Mouse (Mus musculus) E14TG2a.4 (cell line): ENCODE results near the gene Ssh1.

Source experiments
- H3K27me3 ChIP-seq: 2 replicates; pipeline ENCODE4 v1.6.1; 2014; ENCODE audit warnings: low read length, control low read depth; ENCODE audit not compliant: insufficient read depth
- H3K36me3 ChIP-seq: 2 replicates; pipeline ENCODE4 v1.6.1; 2014; ENCODE audit warnings: low read length, control low read depth; ENCODE audit not compliant: insufficient read depth
- H3K4me1 ChIP-seq: replicated peaks from 2 replicates; pipeline ENCODE4 v1.6.1; 2014; ENCODE audit warnings: low read depth, low read length, control low read depth
- H3K4me3 ChIP-seq: replicated peaks from 2 replicates; pipeline ENCODE4 v1.5.1; 2014; ENCODE audit warnings: mild to moderate bottlenecking, low read length
- H3K9me3 ChIP-seq: 2 replicates; pipeline ENCODE4 v1.6.1; 2014; ENCODE audit warnings: low read length, control low read depth
- CTCF ChIP-seq: conservative IDR thresholded peaks from 2 replicates; pipeline ENCODE4 v1.5.1; 2014; ENCODE audit warnings: low read length
- NANOG ChIP-seq: IDR thresholded peaks from 2 replicates; pipeline ENCODE4 v1.6.1; 2014; ENCODE audit warnings: borderline replicate concordance, low read length, mixed read lengths
- POU5F1 ChIP-seq: IDR thresholded peaks from 2 replicates; pipeline ENCODE4 v1.6.1; 2014; ENCODE audit warnings: low read length, borderline replicate concordance

Gene Ssh1

DNA sequence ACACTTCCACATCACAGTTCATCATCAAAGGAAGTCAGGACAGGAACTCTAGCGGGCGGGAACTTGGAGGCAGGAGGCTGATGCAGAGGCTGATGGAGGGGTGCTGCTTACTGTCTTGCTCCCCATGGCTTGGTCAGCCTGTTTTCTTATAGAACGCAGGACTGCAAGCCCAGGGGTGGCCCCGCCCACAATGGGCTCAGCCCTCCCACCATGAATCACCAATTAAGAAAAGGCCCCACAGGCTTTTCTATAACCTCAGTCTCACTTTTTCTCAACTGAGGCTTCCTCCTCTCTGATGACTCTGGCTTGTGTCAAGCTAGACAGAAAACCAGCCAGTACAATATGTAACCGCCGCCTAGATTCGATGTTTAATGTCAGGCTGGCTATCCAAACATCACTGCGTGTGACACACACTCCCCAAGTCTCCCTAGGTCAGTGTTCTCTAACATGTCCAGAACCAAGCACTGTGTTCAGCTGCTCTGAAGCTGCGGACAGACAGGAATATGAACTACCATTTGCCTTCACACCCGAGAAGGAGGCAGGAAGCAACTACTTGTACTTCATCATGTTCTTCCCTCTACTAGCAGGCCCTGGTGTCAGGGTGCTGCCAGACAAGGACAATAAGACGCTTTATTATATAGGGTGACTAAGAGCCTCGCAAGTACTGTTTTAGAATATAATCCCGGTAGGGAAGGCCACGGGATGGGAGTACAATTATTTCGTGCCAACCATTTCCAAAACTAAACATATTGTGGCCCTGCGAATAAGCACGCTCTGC lies 86.5 kb downstream of the Ssh1 start:
- peaks cover 82% of the 10 kb centered on the region for H3K4me1 ChIP-seq
- H3K36me3 ChIP-seq = peaks cover 1% of the 10 kb centered on the region
- no peaks in the 10 kb centered on the region for H3K9me3 ChIP-seq
- peak overlapping the region; percentile 96 for H3K4me3 ChIP-seq
- H3K27me3 ChIP-seq = no peaks in the 10 kb centered on the region
- TF ChIP-seq NANOG = no peak
- TF ChIP-seq CTCF = no peak
- TF ChIP-seq POU5F1 = no peak

DNA sequence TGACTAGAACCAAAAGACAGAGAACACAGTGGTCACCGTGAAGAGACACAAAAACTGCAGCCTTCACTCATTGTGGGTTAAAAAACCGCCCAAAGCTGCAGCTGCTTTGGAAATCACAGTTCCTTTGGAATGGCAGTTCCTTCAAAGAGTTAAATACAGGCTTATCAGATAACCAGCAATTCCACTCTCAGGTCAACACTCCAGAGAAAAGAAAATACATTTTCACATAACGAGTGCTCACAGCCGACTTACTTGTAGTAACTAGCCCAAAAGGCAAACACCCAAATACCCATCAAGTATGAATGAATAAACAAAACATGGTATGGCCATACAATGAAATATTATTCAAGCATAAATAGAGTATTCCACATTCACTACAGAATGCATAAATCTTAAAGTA lies 88.7 kb downstream of the Ssh1 start:
- Histone ChIP-seq H3K4me3 (no peak overlapping the region), H3K4me1 (peaks cover 80% of the 10 kb centered on the region), H3K27me3 (no peaks in the 10 kb centered on the region), H3K36me3 (peaks cover 12% of the 10 kb centered on the region), H3K9me3 (no peaks in the 10 kb centered on the region)
- TF ChIP-seq POU5F1 = no peak
- no peak for TF ChIP-seq NANOG
- no peak for TF ChIP-seq CTCF

DNA sequence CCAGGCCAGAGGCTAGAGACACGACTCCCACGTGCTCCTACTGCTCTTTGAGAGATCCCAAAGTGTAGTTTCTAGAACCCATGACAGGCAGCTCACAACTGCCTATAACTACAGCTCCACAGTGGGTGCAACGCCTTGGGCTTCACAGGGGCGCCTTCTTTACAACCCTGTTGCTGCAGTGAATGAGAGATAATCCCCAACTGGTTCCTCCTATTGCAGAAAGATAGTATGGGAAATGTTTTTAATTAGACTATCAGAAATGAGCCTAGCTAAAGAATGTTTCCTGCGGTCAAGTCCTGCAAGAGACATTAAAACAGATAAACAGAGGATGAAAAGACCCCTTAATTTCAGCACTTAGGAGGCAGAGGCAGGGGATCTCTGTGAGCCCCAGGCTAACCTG lies 90.7 kb downstream of the Ssh1 start:
- H3K9me3 ChIP-seq = no peaks in the 10 kb centered on the region
- H3K4me1 ChIP-seq = peaks cover 90% of the 10 kb centered on the region
- no peaks in the 10 kb centered on the region for H3K27me3 ChIP-seq
- no peak for TF ChIP-seq CTCF
- TF ChIP-seq POU5F1 = no peak
- no peak for TF ChIP-seq NANOG
- peaks cover 12% of the 10 kb centered on the region for H3K36me3 ChIP-seq
- H3K4me3 ChIP-seq = 0 out of 2 replicates have a peak overlapping the region, but pooled peaks have one; percentile 11

DNA sequence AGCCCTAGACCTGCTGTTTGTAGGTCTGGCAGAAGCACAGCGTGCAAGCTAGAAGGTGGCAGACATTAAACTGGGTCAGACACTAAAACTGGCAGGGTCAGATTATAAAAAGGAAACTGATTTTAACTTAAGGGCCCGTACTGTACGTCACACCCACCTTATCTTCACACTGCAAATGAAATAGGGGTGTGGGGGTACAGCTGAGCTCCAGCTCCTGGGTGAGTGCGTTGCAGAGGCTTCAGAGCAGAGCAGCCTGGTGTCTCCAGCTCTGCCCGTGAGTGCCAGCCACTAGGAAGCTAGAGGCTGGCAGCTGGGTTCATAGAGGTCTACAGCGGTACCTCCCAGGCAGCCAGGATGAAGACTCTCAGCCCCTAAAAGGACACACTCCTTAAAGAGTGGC lies 91.7 kb downstream of the Ssh1 start:
- Histone ChIP-seq H3K36me3 (peaks cover 12% of the 10 kb centered on the region), H3K4me3 (no peak overlapping the region), H3K27me3 (no peaks in the 10 kb centered on the region), H3K4me1 (peaks cover 92% of the 10 kb centered on the region), H3K9me3 (no peaks in the 10 kb centered on the region)
- TF ChIP-seq NANOG (no peak), POU5F1 (no peak), CTCF (no peak)

DNA sequence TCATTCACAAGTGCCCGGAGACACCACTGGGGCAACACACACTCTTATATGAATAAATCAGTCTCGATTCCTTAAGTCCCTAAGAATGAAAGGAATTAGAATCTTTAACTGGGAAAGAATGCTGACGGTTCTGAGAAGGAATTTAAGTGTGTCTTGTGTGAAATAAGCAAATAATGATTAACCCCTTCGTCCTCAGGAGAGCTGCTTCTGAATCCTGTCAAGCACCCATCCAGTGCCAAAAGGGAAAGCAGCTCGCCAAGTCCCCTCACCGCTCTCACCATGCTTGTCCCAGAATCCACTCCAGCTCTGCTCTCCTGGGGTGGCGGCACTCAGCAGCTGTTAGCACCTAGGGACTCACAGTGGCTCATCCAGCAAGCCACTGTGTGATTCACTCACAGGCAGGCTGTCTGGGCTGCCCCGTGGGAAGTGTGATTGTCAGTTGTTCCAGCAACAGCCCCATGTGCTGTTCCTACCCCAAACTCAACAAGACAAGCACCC lies 92.6 kb downstream of the Ssh1 start:
- Histone ChIP-seq H3K4me3 (no peak overlapping the region), H3K27me3 (no peaks in the 10 kb centered on the region), H3K4me1 (peaks cover 92% of the 10 kb centered on the region), H3K36me3 (peaks cover 17% of the 10 kb centered on the region), H3K9me3 (no peaks in the 10 kb centered on the region)
- TF ChIP-seq CTCF (no peak), POU5F1 (no peak), NANOG (no peak)

DNA sequence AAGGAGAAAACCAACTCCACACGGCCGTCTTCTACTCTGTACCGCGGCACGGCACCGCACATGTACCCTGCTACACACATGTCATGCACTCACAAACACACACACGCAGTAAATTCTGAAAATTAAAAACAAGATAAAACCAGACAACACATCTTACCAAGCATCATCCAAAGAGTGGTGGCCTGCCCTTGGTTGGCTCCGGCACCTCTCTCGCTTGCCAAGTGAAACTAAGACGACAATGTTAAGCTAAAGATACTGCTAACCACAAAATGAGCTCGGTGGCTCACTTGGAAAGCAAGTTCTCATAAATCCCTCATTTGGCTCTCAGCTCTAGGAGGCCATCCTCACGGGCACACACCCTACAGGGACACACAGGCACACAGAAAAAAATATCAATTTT lies 94.2 kb downstream of the Ssh1 start:
- peaks cover 25% of the 10 kb centered on the region for H3K36me3 ChIP-seq
- TF ChIP-seq POU5F1 (no peak), CTCF (no peak), NANOG (no peak)
- no peaks in the 10 kb centered on the region for H3K9me3 ChIP-seq
- H3K27me3 ChIP-seq = no peaks in the 10 kb centered on the region
- H3K4me1 ChIP-seq = peaks cover 86% of the 10 kb centered on the region
- H3K4me3 ChIP-seq = no peak overlapping the region

DNA sequence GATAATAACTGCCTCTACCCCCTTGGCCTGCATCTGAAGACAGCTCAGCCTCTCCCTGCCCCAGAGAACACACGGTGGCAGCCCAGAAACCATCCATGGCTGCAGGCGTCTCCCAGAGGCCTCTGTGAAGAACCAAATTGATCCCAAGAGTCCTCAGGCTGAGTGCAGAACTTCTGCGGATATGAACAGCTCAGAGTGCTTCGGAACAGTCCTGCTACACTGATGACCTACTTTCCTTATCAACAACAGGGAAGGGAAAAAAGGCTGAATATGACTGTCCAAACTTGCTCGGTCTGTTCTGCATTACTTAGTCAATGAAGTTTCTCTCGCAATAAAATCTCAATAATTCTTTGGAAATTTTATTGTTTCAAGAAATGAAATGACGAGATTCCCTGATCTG lies 101.7 kb downstream of the Ssh1 start:
- H3K4me1 ChIP-seq = peaks cover 71% of the 10 kb centered on the region
- no peak for TF ChIP-seq NANOG
- TF ChIP-seq POU5F1 = no peak
- no peak for TF ChIP-seq CTCF
- H3K36me3 ChIP-seq = peaks cover 26% of the 10 kb centered on the region; the same call in 1 of the 2 replicates
- H3K27me3 ChIP-seq = no peaks in the 10 kb centered on the region
- no peaks in the 10 kb centered on the region for H3K9me3 ChIP-seq
- H3K4me3 ChIP-seq = no peak overlapping the region

DNA sequence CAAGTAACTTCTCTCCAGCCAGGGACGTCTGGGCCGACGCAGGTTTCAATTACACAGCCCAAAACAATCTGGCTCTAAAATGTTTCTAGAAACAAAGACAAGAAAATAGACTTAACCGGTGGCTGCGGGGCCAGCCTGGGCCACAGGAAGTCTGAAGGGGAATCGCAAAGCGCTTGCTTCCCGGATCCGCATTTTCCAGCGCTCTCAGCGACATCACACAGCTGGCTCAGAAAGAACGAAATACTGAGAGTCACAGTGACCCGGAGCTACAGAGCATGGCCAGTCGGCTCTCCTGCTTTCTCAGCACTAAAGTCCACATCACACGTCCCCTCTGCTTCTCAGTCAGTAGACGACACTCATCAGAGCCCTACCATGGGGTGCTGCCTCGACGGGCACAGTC lies 102.8 kb downstream of the Ssh1 start:
- Histone ChIP-seq H3K4me3 (no peak overlapping the region), H3K36me3 (peaks cover 25% of the 10 kb centered on the region; the same call in 1 of the 2 replicates)
- TF ChIP-seq NANOG (no peak), POU5F1 (no peak), CTCF (no peak)

DNA sequence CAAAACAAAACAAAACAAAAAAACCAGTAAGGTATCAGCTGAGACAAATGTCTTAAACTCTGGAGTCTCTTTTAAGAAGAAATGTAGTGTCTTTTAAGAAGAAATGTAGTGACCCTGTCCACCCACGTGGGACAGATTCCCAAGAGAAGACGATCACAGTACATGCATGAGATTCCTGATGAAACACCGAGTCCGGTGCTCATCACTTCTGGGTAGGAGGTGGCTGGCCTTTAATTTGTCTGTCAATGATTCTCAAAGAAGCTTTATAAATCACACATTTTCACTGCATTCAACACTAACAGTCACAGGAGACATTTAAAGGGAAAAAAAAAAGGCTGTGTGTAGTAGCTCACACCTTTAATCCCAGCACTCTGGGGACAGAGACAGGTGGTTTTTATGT lies 103.8 kb downstream of the Ssh1 start:
- H3K36me3 ChIP-seq = peaks cover 21% of the 10 kb centered on the region; the same call in 1 of the 2 replicates
- H3K9me3 ChIP-seq = no peaks in the 10 kb centered on the region
- no peak overlapping the region for H3K4me3 ChIP-seq
- H3K27me3 ChIP-seq = no peaks in the 10 kb centered on the region
- TF ChIP-seq POU5F1 (no peak), CTCF (no peak), NANOG (no peak)
- peaks cover 73% of the 10 kb centered on the region for H3K4me1 ChIP-seq

More for the DNA sequence above, 102.8 kb downstream of the Ssh1 start:
- no peaks in the 10 kb centered on the region for H3K9me3 ChIP-seq
- no peaks in the 10 kb centered on the region for H3K27me3 ChIP-seq
- peaks cover 68% of the 10 kb centered on the region for H3K4me1 ChIP-seq
